Mouse (Mus musculus) forebrain, embryonic 11.5 days (tissue): ENCODE measurements at regions not wholly inside any gene's neighbourhood (a gene's known extent, or its start where the extent isn't known, plus 50 kb on each side); places are given as distances from the start of the nearest gene placed in this dataset.

Experiments used
- ATAC-seq: fragments of 200-750 bp; cut with Nextera tagmentation; replicated peaks from 2 replicates; pipeline ENCODE4 v1.8.0; 2017; ENCODE audit warnings: moderate TSS enrichment; ENCODE audit not compliant: low FRiP score
- DNase-seq: peaks from one replicate; pipeline ENCODE4 v3.0.0-alpha.2; 2017; ENCODE audit warnings: low spot score
- H3K27ac ChIP-seq: fragments of 300-500 bp; sonication (generic); 2 replicates; pipeline ENCODE4 v1.5.1; 2014; ENCODE audit warnings: low read depth, low read length
- H3K27me3 ChIP-seq: fragments of 300-500 bp; sonication (generic); 2 replicates; pipeline ENCODE4 v1.6.1; 2014; ENCODE audit warnings: mild to moderate bottlenecking, low read length, mixed read lengths; ENCODE audit not compliant: control insufficient read depth, insufficient read depth
- H3K36me3 ChIP-seq: fragments of 300-500 bp; sonication (generic); 2 replicates; pipeline ENCODE4 v1.6.1; 2014; ENCODE audit warnings: mild to moderate bottlenecking, low read length, moderate library complexity, mixed read lengths; ENCODE audit not compliant: control insufficient read depth, insufficient read depth
- H3K4me1 ChIP-seq: fragments of 300-500 bp; sonication (generic); replicated peaks from 2 replicates; pipeline ENCODE4 v1.6.1; 2014; ENCODE audit warnings: low read length, mixed read lengths; ENCODE audit not compliant: control insufficient read depth, insufficient read depth
- H3K4me2 ChIP-seq: fragments of 300-500 bp; sonication (generic); 2 replicates; pipeline ENCODE4 v1.6.1; 2014; ENCODE audit warnings: low read depth, mild to moderate bottlenecking, low read length, moderate library complexity, mixed read lengths; ENCODE audit not compliant: severe bottlenecking
- H3K4me3 ChIP-seq: fragments of 300-500 bp; sonication (generic); 2 replicates; pipeline ENCODE4 v1.5.1; 2014; ENCODE audit warnings: low read depth, low read length
- H3K9ac ChIP-seq: fragments of 300-500 bp; sonication (generic); 2 replicates; pipeline ENCODE4 v1.6.1; 2014; ENCODE audit warnings: low read length
- H3K9me3 ChIP-seq: fragments of 300-500 bp; sonication (generic); 2 replicates; pipeline ENCODE4 v1.6.1; 2016; ENCODE audit warnings: low read length, mixed read lengths; ENCODE audit not compliant: control insufficient read depth
- WGBS: fragments of 180-500 bp; shearing (Covaris S2); extraction: QIAGEN DNeasy Blood & Tissue Kit; methylation state at CpG from one replicate; pipeline ENCODE4 v1.1.7; 2014; 5-methylcytosine and 5-hydroxymethylcytosine counted together

- Histone ChIP-seq H3K36me3 (no peaks in the 10 kb centered on the region), H3K4me1 (0 out of 2 replicates have a peak, but pooled peaks cover 5% of the 10 kb centered on the region), H3K9ac (no peak overlapping the region), H3K4me3 (no peak overlapping the region), H3K27me3 (no peaks in the 10 kb centered on the region), H3K27ac (no peak overlapping the region), H3K9me3 (no peaks in the 10 kb centered on the region), H3K4me2 (no peak overlapping the region)
- DNase-seq (no peak), ATAC-seq (no peak)
Measured at GRCm38 (mm10) chr7:133317511-133317910, 193.4 kb upstream of the Ctbp2 start.

GRCm38 (mm10) chr7:133316701-133317475, 192.7 kb upstream of the Ctbp2 start:
- 60% methylated on average over 9 of the region's 9 CpGs for WGBS
- Histone ChIP-seq H3K27ac (no peak overlapping the region), H3K9ac (no peak overlapping the region), H3K9me3 (no peaks in the 10 kb centered on the region), H3K27me3 (no peaks in the 10 kb centered on the region), H3K4me3 (no peak overlapping the region), H3K4me1 (0 out of 2 replicates have a peak, but pooled peaks cover 5% of the 10 kb centered on the region), H3K36me3 (no peaks in the 10 kb centered on the region), H3K4me2 (no peak overlapping the region)
- DNase-seq: no peak
- no peak for ATAC-seq

- no peak overlapping the region for H3K4me3 ChIP-seq
- 0 out of 2 replicates have a peak, but pooled peaks cover 5% of the 10 kb centered on the region for H3K4me1 ChIP-seq
- H3K9ac ChIP-seq: no peak overlapping the region
- DNase-seq: no peak
- H3K27me3 ChIP-seq: no peaks in the 10 kb centered on the region
- no peaks in the 10 kb centered on the region for H3K9me3 ChIP-seq
- H3K36me3 ChIP-seq: no peaks in the 10 kb centered on the region
- no peak; the same call in 1 of the 2 replicates for ATAC-seq
- H3K27ac ChIP-seq: no peak overlapping the region
- 20% methylated on average over 10 of the region's 10 CpGs for WGBS
- H3K4me2 ChIP-seq: no peak overlapping the region
Measured at GRCm38 (mm10) chr7:133315197-133316029, 191.3 kb upstream of the Ctbp2 start.

GRCm38 (mm10) chr7:133313115-133313514, 189.0 kb upstream of the Ctbp2 start:
- WGBS: 22% methylated on average over 5 of the region's 5 CpGs
- H3K27ac ChIP-seq: no peak overlapping the region
- H3K4me3 ChIP-seq: no peak overlapping the region

GRCm38 (mm10) chr7:133311116-133311801, 187.1 kb upstream of the Ctbp2 start:
- no peak for DNase-seq
- Histone ChIP-seq H3K36me3 (no peaks in the 10 kb centered on the region), H3K9ac (no peak overlapping the region), H3K4me2 (no peak overlapping the region), H3K27me3 (no peaks in the 10 kb centered on the region), H3K27ac (no peak overlapping the region), H3K4me1 (0 out of 2 replicates have a peak, but pooled peaks cover 5% of the 10 kb centered on the region), H3K9me3 (no peaks in the 10 kb centered on the region), H3K4me3 (no peak overlapping the region)
- ATAC-seq: no peak
- WGBS: 31% methylated on average over 9 of the region's 9 CpGs

More at GRCm38 (mm10) chr7:133313115-133313514, 189.0 kb upstream of the Ctbp2 start:
- H3K27me3 ChIP-seq: no peaks in the 10 kb centered on the region
- no peaks in the 10 kb centered on the region for H3K9me3 ChIP-seq
- no peaks in the 10 kb centered on the region for H3K36me3 ChIP-seq
- no peak overlapping the region for H3K9ac ChIP-seq
- H3K4me1 ChIP-seq: 0 out of 2 replicates have a peak, but pooled peaks cover 5% of the 10 kb centered on the region
- DNase-seq (no peak), ATAC-seq (no peak)
- H3K4me2 ChIP-seq: no peak overlapping the region

GRCm38 (mm10) chr7:133304461-133304860, 180.3 kb upstream of the Ctbp2 start:
- Histone ChIP-seq H3K4me2 (no peak overlapping the region), H3K27ac (no peak overlapping the region), H3K4me3 (no peak overlapping the region), H3K36me3 (no peaks in the 10 kb centered on the region), H3K9ac (no peak overlapping the region), H3K9me3 (no peaks in the 10 kb centered on the region), H3K27me3 (no peaks in the 10 kb centered on the region), H3K4me1 (no peaks in the 10 kb centered on the region)
- WGBS: 80% methylated on average over 5 of the region's 5 CpGs
- ATAC-seq (no peak), DNase-seq (no peak)

- H3K4me3 ChIP-seq: no peak overlapping the region
- no peak overlapping the region for H3K27ac ChIP-seq
- DNase-seq (no peak), ATAC-seq (no peak)
- no peak overlapping the region for H3K4me2 ChIP-seq
- no peaks in the 10 kb centered on the region for H3K9me3 ChIP-seq
- no peaks in the 10 kb centered on the region for H3K27me3 ChIP-seq
- H3K4me1 ChIP-seq: no peaks in the 10 kb centered on the region
- whole genome bisulfite sequencing: 84% methylated on average over 3 of the region's 3 CpGs
- no peaks in the 10 kb centered on the region for H3K36me3 ChIP-seq
- H3K9ac ChIP-seq: no peak overlapping the region
Measured at GRCm38 (mm10) chr7:133290471-133290870, 166.3 kb upstream of the Ctbp2 start.

GRCm38 (mm10) chr7:133288236-133288635, 164.1 kb upstream of the Ctbp2 start:
- no peak for DNase-seq
- Histone ChIP-seq H3K9ac (no peak overlapping the region), H3K4me1 (no peaks in the 10 kb centered on the region), H3K27me3 (no peaks in the 10 kb centered on the region), H3K27ac (no peak overlapping the region), H3K4me2 (no peak overlapping the region), H3K4me3 (no peak overlapping the region), H3K9me3 (no peaks in the 10 kb centered on the region), H3K36me3 (no peaks in the 10 kb centered on the region)
- WGBS: 77% methylated on average over 3 of the region's 3 CpGs
- ATAC-seq: no peak
